Mouse (Mus musculus) right cerebral cortex, postnatal 25 days (tissue): ENCODE data around the gene Ruvbl1.

ENCODE experiments used
- DNase-seq: peaks from one replicate; pipeline ENCODE4 v3.0.0; 2022

The Ruvbl1 gene

GRCm38 (mm10) chr6:88499481-88500404 lies 34.5 kb downstream of the Ruvbl1 start:
- peak; percentile 64 for DNase-seq

GRCm38 (mm10) chr6:88500405-88500767 lies 35.2 kb downstream of the Ruvbl1 start:
- no peak for DNase-seq

- DNase-seq: no peak
Measured at GRCm38 (mm10) chr6:88502030-88502970, 37.1 kb downstream of the Ruvbl1 start.

- DNase-seq: no peak
Measured at GRCm38 (mm10) chr6:88503044-88503443, 37.8 kb downstream of the Ruvbl1 start.

- no peak for DNase-seq
Measured at GRCm38 (mm10) chr6:88513984-88514383, 48.8 kb downstream of the Ruvbl1 start.

- no peak for DNase-seq
Measured at GRCm38 (mm10) chr6:88514546-88514945, 49.3 kb downstream of the Ruvbl1 start.

- no peak for DNase-seq
Measured at GRCm38 (mm10) chr6:88515971-88516370, 50.8 kb downstream of the Ruvbl1 start.

GRCm38 (mm10) chr6:88516667-88517066 lies 51.5 kb downstream of the Ruvbl1 start:
- DNase-seq: no peak

- DNase-seq: no peak
Measured at GRCm38 (mm10) chr6:88517701-88518403, 52.6 kb downstream of the Ruvbl1 start.

- DNase-seq: peak; percentile 95
Measured at GRCm38 (mm10) chr6:88518404-88519263, 53.4 kb downstream of the Ruvbl1 start, which contains the start of gene Sec61a1. Gene Sec61a1, minus strand, starts transcription at chr6:88518905.

GRCm38 (mm10) chr6:88521821-88522220 lies 56.6 kb downstream of the Ruvbl1 start:
- DNase-seq: peak; percentile 64

GRCm38 (mm10) chr6:88522606-88523005 lies 57.4 kb downstream of the Ruvbl1 start:
- peak; percentile 0 for DNase-seq

GRCm38 (mm10) chr6:88523043-88523442 lies 57.8 kb downstream of the Ruvbl1 start:
- DNase-seq: peak; percentile 0

- peak; percentile 2 for DNase-seq
Measured at GRCm38 (mm10) chr6:88523451-88523850, 58.2 kb downstream of the Ruvbl1 start.

- peak; percentile 7 for DNase-seq
Measured at GRCm38 (mm10) chr6:88524056-88524455, 58.8 kb downstream of the Ruvbl1 start.

- no peak for DNase-seq
Measured at GRCm38 (mm10) chr6:88530306-88530705, 65.1 kb downstream of the Ruvbl1 start.

- no peak for DNase-seq
Measured at GRCm38 (mm10) chr6:88540093-88540755, 75.0 kb downstream of the Ruvbl1 start.

GRCm38 (mm10) chr6:88544241-88544640 lies 79.0 kb downstream of the Ruvbl1 start:
- no peak for DNase-seq

- no peak for DNase-seq
Measured at GRCm38 (mm10) chr6:88544644-88545396, 79.6 kb downstream of the Ruvbl1 start.

GRCm38 (mm10) chr6:88545397-88545790 lies 80.2 kb downstream of the Ruvbl1 start:
- DNase-seq: no peak
